Mouse (Mus musculus): ENCODE measurements around the gene Rcn1. TPM values are rescaled to one million over a fixed set of nuclear protein-coding genes. Genes with fewer than 3 reads are reported as not detected.

The Rcn1 gene
- 90.6 and 130 TPM in 2 replicates for polyA plus RNA-seq (2015; fragmentation: Nextera tagmentation; extraction: Ambion mirVana)

GRCm38 (mm10) chr2:105399085-105399891, at the start of gene Rcn1:
Rcn1 (minus strand) TSS chr2:105399319.

Other genes with a start within 250 kb of the Rcn1 start
- 0.54 and 0.65 TPM in 2 replicates for gene Them7, start 175.0 kb downstream of the Rcn1 start, polyA plus RNA-seq (2015; fragmentation: Nextera tagmentation; extraction: Ambion mirVana)

All from adrenal gland, postnatal 0 days (tissue).